Mouse (Mus musculus): ENCODE measurements around the gene Mtrr. TPM values are rescaled to one million over a fixed set of nuclear protein-coding genes. Genes with fewer than 3 reads are reported as not detected.

Mtrr gene
- 10 to 100 TPM; 15.8 to 16.1 TPM for total RNA-seq (2021)
- long read RNA-seq, partial matches to known transcripts = 3 of 10 reads
- long read RNA-seq, other reads (novel, unspliced or antisense) = 5 of 10 reads

GRCm38 (mm10) chr13:68581747-68582516 lies at the start of gene Mtrr, which contains the start of gene Fastkd3:
TSS of gene Mtrr (minus strand) at chr13:68582149.
TSS of gene Fastkd3 (plus strand) at chr13:68582234.
- DNase-seq (ENCODE audit: low spot score in 2 of 2) = peak; percentile 98 to 99

- DNase-seq (ENCODE audit: low spot score in 2 of 2) = no peak
Observed at GRCm38 (mm10) chr13:68627041-68627440, 45.1 kb upstream of the Mtrr start.

- peak; percentile 36 to 51 for DNase-seq (ENCODE audit: low spot score in 2 of 2)
Observed at GRCm38 (mm10) chr13:68622792-68623191, 40.8 kb upstream of the Mtrr start.

DNA sequence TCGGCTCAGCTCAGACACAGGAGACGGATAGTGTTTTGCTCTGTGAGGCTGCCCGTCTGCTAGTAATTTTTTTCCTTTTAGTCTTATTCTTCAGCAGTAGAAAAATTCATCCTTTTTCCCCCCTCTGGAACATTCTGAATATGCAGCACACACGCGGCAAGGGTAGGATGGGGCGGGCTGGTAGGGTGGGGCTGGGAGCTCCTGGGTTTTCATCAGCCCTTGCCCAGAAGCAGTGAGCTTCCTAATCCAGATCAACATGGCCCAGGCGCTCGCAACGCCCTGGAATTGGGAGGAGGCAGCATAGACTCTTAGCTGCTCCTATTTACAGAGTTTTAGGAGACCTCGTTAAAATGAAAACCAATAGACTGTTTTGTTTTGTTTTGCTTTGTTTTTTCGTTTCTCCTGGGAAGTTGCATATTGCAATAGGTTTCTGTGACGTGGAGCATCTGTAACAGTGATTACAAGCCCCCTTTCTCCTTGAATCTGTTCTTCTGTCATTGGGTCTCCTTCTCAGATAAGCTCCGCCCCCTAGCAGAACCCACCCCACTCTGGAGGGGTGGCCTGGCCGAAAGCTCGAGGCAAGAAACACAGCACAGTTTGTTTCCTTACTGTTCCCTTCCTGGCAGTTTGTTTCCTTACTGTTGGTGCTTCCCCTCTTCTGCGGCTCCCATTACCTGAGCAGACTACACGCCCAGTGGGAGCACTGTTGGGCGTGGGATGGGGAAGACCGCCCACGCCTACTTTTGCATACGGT lies 25.9 kb upstream of the Mtrr start:
- no peak for DNase-seq (ENCODE audit: low spot score in 2 of 2)

- DNase-seq (ENCODE audit: low spot score in 2 of 2) = peak in 1 of 2 experiments; percentile 48
Observed at GRCm38 (mm10) chr13:68605689-68606126, 23.8 kb upstream of the Mtrr start.

DNA sequence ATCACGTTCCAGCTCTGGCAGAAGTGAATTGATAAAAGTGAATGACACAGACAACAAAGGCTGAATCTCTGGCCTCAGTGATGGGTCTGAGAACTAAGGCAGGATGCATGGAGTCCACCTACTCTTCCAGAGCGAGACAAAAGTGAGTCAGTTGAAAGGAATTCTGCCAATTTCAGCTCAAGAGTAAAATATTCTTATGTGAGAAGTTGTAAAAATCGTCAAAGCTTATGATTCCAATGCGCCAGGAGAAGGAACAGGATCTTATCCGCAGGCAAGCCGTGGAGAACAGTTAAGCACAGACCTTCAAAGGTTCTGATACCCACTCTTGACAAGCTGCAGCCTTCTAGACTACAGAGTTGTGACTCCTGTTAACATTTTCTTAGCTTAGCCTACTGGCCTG lies 21.1 kb upstream of the Mtrr start:
- no peak for DNase-seq (ENCODE audit: low spot score in 2 of 2)

DNA sequence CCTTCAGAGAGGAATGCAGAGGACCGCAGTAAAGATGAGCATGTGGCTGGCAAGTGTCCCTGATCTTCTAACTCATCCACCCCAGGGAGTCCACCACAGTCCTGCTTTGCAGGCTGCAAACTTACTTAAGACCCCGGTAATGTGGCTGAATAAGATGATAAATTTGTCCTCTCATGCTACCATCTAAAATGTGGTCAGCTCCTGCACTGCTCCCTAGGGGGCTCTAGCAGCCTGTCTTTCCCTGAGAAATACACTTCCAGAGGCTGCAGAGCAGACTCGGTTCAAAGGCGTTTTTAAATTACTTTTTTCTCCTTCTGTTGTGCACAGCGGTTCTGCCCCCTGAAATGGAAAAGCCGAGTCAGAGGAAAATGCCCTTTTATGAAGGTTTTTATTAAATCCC lies 19.2 kb upstream of the Mtrr start:
- DNase-seq (ENCODE audit: low spot score in 2 of 2) = peak in 1 of 2 experiments; percentile 60

GRCm38 (mm10) chr13:68598953-68599352 lies 17.0 kb upstream of the Mtrr start:
- no peak for DNase-seq (ENCODE audit: low spot score in 2 of 2)

GRCm38 (mm10) chr13:68597667-68598066 lies 15.7 kb upstream of the Mtrr start:
- no peak for DNase-seq (ENCODE audit: low spot score in 2 of 2)

GRCm38 (mm10) chr13:68597199-68597598 lies 15.2 kb upstream of the Mtrr start, which contains the start of gene 1700001L19Rik:
TSS of gene 1700001L19Rik (plus strand) at chr13:68597421.
- peak in 1 of 2 experiments; percentile 32 for DNase-seq (ENCODE audit: low spot score in 2 of 2)

GRCm38 (mm10) chr13:68593797-68594196 lies 11.8 kb upstream of the Mtrr start:
- DNase-seq (ENCODE audit: low spot score in 2 of 2) = no peak

DNA sequence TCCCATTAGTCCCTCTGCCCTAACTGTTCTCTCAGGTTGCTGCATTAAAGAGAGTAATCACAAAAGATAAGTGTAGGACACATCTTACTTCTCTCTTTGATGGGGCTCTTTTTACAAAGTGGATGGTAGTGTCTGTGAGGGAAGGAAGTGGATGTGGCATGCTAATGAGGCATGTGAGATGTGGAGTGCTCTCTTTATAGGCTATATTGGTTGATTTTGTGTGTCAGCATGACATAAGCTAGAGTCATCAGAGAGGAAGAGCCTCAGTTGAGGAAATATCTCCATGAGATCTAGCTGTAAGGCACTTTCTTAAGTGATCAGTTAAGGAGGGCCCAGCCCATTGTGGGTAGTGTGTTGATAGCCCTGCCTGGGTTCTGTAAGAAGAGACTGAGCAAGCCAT lies 6.4 kb upstream of the Mtrr start:
- DNase-seq (ENCODE audit: low spot score in 2 of 2) = no peak

DNA sequence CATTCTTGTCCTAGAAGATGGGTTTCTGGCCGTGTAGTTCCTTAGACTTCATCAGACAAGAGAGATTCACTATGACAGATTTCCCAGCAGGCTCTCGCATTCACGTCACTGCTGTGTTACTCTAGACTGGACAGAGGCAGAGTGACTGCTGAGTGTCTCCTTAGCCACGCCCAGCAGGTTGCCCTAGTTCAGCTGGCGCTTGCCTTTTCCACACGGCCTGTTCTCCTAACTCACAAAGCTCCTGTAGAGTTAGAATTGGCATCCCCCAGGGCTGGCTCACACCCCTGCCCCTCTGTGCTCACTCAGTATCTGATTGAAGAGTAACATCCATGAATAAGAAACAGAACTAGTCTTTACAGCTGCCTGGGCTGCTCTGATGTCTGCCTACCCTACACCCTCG lies 3.5 kb upstream of the Mtrr start:
- DNase-seq (ENCODE audit: low spot score in 2 of 2) = no peak

GRCm38 (mm10) chr13:68583961-68584360 lies 2.0 kb upstream of the Mtrr start:
- no peak for DNase-seq (ENCODE audit: low spot score in 2 of 2)

- DNase-seq (ENCODE audit: low spot score in 2 of 2) = no peak
Observed at GRCm38 (mm10) chr13:68582517-68582780, 500 bp upstream of the Mtrr start.

GRCm38 (mm10) chr13:68581086-68581740 lies 736 bp downstream of the Mtrr start:
- no peak for DNase-seq (ENCODE audit: low spot score in 2 of 2)

DNA sequence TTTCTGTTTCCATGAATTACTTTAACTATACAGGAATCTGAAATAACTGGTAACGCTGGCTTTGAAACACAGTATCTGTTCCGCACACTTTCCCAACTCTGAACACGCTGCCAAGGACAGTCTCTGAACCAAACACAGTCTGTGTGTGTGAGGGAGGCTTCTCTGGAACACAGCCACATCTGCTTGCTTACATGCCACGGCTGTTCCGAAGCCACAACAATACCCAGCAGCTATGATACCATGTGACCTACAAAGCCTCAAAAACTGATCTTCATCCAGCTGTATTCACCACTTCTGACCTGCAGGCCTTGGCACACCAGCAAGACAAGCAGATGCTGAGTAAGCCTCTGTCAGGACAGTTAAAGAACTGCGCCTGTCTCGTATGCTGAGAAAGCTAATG lies 4.0 kb downstream of the Mtrr start:
- DNase-seq (ENCODE audit: low spot score in 2 of 2) = peak; percentile 63 to 70

- DNase-seq (ENCODE audit: low spot score in 2 of 2) = no peak
Observed at GRCm38 (mm10) chr13:68574398-68574797, 7.6 kb downstream of the Mtrr start.

DNA sequence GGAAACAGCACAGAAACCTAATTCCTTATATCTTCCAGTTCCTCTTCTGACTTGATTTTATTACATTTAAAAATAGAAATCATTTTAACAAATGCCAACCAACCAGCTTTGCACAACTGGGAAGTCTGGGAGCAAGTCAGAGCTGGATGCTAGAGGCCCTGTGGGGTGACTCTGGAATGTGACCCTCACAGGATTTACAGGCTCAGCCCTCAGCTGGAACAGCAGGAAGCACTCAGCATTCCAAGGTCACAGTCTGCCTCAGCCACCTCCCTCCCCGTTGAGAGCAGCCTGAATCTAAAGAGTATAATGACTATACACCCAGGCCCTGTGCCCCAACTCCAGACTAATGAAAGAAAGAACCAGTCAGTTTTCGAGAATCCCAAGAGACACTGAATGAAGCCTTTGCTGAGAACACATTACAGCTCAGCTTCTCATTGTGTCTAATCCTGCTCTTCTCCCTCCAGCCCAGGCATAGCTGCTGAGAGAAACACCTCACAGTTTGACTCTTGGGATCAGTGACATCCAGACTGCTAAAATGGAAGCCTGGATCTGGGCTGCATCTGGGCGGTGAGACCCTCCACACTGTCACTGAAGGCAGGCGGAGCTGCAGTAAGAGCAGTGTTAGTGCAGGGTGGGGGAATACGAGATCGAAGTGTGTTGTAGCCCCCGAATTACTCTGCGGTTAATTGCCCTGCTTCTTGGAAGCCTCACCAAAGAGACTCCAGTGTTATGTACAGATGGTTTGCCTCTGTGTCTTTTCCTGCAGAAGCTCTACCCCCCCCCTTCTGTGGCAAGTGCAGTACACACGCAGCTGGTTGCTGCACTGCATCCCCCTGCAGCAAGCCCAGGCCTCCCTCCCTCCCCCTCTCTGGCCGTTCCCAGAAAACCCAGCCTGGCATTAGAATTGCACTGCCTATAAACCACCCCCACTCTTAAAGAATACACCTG lies 8.7 kb downstream of the Mtrr start:
- no peak for DNase-seq (ENCODE audit: low spot score in 2 of 2)

DNA sequence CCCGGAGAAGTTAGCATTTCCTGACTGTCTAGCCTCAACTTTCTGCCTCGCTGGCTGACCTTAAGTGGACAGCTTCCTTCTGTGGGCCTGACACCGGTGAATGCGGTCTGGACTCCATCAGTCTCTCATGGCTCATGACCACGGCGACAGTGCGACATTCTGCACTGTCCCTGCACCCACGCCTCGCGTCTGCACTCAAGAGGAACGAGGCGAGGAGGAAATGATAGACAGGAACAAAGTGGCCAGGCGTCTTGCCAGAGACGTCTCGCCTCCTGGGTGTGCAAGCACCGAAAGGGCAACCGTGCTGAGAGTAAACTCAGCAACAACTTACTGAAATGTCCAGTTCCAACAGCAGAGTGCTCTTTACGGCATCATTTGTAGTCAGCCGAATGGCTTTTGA lies 9.7 kb downstream of the Mtrr start:
- DNase-seq (ENCODE audit: low spot score in 2 of 2) = no peak

Data from layer of hippocampus, postnatal 10 days (tissue).